Mouse (Mus musculus) ES-E14 (cell line): Measurements from ENCODE around the gene Etv1.

Experiments used
- CHD2 ChIP-seq: IDR thresholded peaks from 2 replicates; pipeline ENCODE4 v1.6.1; 2014; ENCODE audit warnings: mild to moderate bottlenecking, low read depth, low read length, inconsistent platforms
- HCFC1 ChIP-seq: IDR thresholded peaks from 2 replicates; pipeline ENCODE4 v1.6.1; 2012; ENCODE audit warnings: low read length, inconsistent platforms, borderline replicate concordance; ENCODE audit not compliant: insufficient read depth
- MAFK ChIP-seq: IDR thresholded peaks from 2 replicates; pipeline ENCODE4 v1.6.1; 2014; ENCODE audit warnings: mild to moderate bottlenecking, low read depth, low read length, inconsistent platforms; ENCODE audit not compliant: insufficient read depth
- ZC3H11A ChIP-seq: IDR thresholded peaks from 2 replicates; pipeline ENCODE4 v1.6.1; 2012; ENCODE audit warnings: low read depth, mild to moderate bottlenecking, inconsistent platforms, low read length, borderline replicate concordance
- ZNF384 ChIP-seq: IDR thresholded peaks from 2 replicates; pipeline ENCODE4 v1.6.1; 2012; ENCODE audit warnings: low read depth, low read length, inconsistent platforms

DNA sequence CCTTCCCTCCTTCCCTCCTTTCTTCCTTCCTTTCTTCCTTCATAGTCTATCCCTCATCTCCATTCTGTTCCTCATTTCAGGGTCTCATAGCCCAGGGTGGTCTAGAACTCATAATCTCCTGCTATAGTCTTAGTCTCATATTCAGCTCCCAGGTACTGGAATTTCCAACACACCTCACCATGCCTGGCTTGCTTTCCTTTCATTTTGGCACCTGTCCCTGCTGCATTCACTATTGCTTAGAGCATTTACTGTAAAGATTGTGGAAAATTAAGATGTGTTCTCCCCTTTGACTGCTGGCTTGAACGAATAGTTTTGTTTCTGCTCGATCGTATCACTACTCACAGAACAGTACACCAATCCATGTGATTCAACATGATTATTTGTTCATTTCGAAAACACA is 80.5 kb downstream of the Etv1 start:
- TF ChIP-seq MAFK: no peak
- no peak for TF ChIP-seq ZNF384
- no peak for TF ChIP-seq ZC3H11A
- TF ChIP-seq HCFC1: no peak
- no peak for TF ChIP-seq CHD2
